Mouse (Mus musculus) kidney, embryonic 14.5 days (tissue): ENCODE measurements around the gene Nek7. TPM values are rescaled to one million over a fixed set of nuclear protein-coding genes. Genes with fewer than 3 reads are reported as not detected.

Experiments used
- ATAC-seq: fragments of 200-750 bp; cut with Nextera tagmentation; 2 replicates; pipeline ENCODE4 v1.8.0; 2017; ENCODE audit warnings: moderate number of reproducible peaks, mild to moderate bottlenecking, moderate TSS enrichment, moderate library complexity; ENCODE audit not compliant: low FRiP score, low TSS enrichment
- H3K27ac ChIP-seq: fragments of 300-500 bp; sonication (generic); 2 replicates; pipeline ENCODE4 v1.5.1; 2014; ENCODE audit warnings: low read depth, mild to moderate bottlenecking, low read length, moderate library complexity, mixed read lengths
- H3K27me3 ChIP-seq: fragments of 300-500 bp; sonication (generic); 2 replicates; pipeline ENCODE4 v1.6.1; 2014; ENCODE audit warnings: mild to moderate bottlenecking, low read length; ENCODE audit not compliant: control insufficient read depth, insufficient read depth
- H3K36me3 ChIP-seq: fragments of 300-500 bp; sonication (generic); 2 replicates; pipeline ENCODE4 v1.6.1; 2014; ENCODE audit warnings: low read length, mixed read lengths; ENCODE audit not compliant: control insufficient read depth, insufficient read depth
- H3K4me1 ChIP-seq: fragments of 300-500 bp; sonication (generic); 2 replicates; pipeline ENCODE4 v1.6.1; 2014; ENCODE audit warnings: low read length, mixed read lengths; ENCODE audit not compliant: control insufficient read depth, insufficient read depth
- H3K4me2 ChIP-seq: fragments of 300-500 bp; sonication (generic); replicated peaks from 2 replicates; pipeline ENCODE4 v1.6.1; 2014; ENCODE audit warnings: low read depth, mild to moderate bottlenecking, low read length
- H3K4me3 ChIP-seq: fragments of 300-500 bp; sonication (generic); 2 replicates; pipeline ENCODE4 v1.5.1; 2014; ENCODE audit warnings: mild to moderate bottlenecking, low read length
- H3K9ac ChIP-seq: fragments of 300-500 bp; sonication (generic); 2 replicates; pipeline ENCODE4 v1.6.1; 2014; ENCODE audit warnings: low read depth, mild to moderate bottlenecking, low read length, moderate library complexity
- H3K9me3 ChIP-seq: fragments of 300-500 bp; sonication (generic); 2 replicates; pipeline ENCODE4 v1.6.1; 2016; ENCODE audit warnings: low read length; ENCODE audit not compliant: control insufficient read depth
- WGBS: fragments of 180-500 bp; shearing (Covaris S2); extraction: QIAGEN DNeasy Blood & Tissue Kit; methylation state at CpG from one replicate; pipeline ENCODE4 v1.1.7; 2014; 5-methylcytosine and 5-hydroxymethylcytosine counted together
- polyA plus RNA-seq: library from polyadenylated mRNA; unstranded; fragments of >200 nt; fragmentation: Nextera tagmentation; extraction: Ambion mirVana; gene quantifications from 2 replicates; pipeline ENCODE4 v1.2.1, GENCODE M21; 2014

Gene Nek7
- polyA plus RNA-seq, 1 experiment from 2014 or later, result 46.4 TPM

DNA sequence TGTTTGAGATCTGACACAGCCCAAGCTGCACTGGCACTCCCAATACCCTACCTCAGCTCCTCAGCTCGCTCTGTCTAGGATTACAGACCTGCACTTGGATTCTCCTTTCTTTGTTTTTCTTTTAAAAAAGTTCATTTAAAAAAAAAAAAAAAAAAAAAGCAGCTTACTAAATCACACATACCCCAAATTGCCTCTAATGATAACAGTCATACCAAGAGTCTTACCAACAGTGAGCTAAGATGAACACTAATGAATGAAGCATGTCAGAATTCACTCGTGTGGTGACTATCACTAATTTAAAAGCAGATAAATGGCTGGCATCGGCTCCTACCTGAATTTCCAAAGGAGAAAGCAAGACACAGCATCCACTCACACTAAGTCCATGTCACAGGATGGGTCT, 4.6 kb downstream of the Nek7 start:
- no peaks in the 10 kb centered on the region for H3K27me3 ChIP-seq
- 81% methylated on average over 3 of the region's 3 CpGs for WGBS
- H3K4me2 ChIP-seq, result no peak overlapping the region
- H3K4me1 ChIP-seq, result 0 out of 2 replicates have a peak, but pooled peaks cover 8% of the 10 kb centered on the region
- H3K9ac ChIP-seq, result no peak overlapping the region
- H3K4me3 ChIP-seq, result no peak overlapping the region
- H3K9me3 ChIP-seq, result no peaks in the 10 kb centered on the region
- no peaks in the 10 kb centered on the region for H3K36me3 ChIP-seq
- ATAC-seq, result no peak
- H3K27ac ChIP-seq, result no peak overlapping the region

DNA sequence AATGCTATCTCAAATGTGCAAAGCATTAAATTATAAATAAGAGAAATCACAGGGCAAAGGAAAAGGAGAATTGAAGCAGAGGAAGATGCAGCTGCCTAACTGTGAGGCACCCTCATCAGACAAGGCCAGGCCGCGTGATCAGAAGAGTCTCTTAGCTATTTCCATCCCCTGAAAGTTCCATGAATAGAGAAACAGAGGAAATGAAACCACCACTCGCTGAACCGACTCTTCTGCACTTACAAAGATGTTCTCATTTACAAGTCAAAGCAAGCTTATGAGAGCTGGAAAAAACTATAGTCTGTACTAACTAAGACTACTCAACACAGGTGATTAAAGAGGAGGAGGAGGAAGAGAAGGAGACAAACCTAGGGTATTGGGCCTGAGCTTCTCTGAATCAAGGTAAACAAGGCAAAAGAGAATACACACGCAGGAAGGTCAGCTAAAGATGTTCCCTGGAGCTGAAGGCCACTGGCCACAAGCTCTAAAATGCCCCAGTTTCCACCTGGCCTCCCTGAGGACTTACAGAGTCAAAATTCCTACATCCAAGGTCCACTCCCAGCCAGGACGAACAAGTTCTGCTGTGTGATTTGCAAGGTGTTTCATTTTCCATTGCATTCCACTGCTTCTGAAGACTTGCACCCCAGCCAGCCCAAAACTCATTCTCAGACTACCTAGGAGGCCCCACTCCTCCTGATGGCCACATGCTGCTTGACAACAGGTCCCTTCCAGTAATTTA, 5.2 kb downstream of the Nek7 start:
- WGBS, result 76% methylated on average over 6 of the region's 6 CpGs
- no peak overlapping the region for H3K4me2 ChIP-seq
- no peaks in the 10 kb centered on the region for H3K9me3 ChIP-seq
- no peak overlapping the region for H3K27ac ChIP-seq
- no peaks in the 10 kb centered on the region for H3K27me3 ChIP-seq
- no peak overlapping the region for H3K4me3 ChIP-seq
- 0 out of 2 replicates have a peak, but pooled peaks cover 8% of the 10 kb centered on the region for H3K4me1 ChIP-seq
- ATAC-seq, result no peak
- no peak overlapping the region for H3K9ac ChIP-seq
- no peaks in the 10 kb centered on the region for H3K36me3 ChIP-seq

DNA sequence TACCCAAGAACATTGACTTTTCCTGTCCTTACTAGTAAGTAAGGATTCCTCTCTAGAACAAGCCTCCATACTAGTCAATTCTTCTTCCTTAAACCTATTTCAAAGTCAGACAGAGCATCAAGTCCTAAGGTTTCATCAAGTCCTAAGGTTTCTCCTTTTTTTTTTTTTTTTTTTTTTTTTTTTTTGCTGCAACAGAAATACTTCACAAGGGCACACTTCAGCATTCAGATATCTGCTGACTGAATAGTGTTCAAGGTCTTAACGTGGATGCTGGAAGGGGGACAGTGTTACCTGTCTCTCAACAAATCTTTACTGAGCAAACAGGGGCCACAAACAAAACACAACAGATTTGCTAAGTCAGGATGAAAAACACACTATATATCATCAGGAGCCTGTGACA, 7.8 kb downstream of the Nek7 start:
- no peaks in the 10 kb centered on the region for H3K9me3 ChIP-seq
- WGBS, result 89% methylated on average over 1 of the region's 1 CpGs

GRCm38 (mm10) chr1:138609176-138609575, 10.8 kb downstream of the Nek7 start:
- no peaks in the 10 kb centered on the region for H3K36me3 ChIP-seq
- no peaks in the 10 kb centered on the region for H3K27me3 ChIP-seq
- no peak overlapping the region for H3K4me3 ChIP-seq
- H3K9me3 ChIP-seq, result no peaks in the 10 kb centered on the region
- no peak for ATAC-seq
- H3K27ac ChIP-seq, result no peak overlapping the region
- no peaks in the 10 kb centered on the region for H3K4me1 ChIP-seq
- H3K4me2 ChIP-seq, result no peak overlapping the region
- WGBS, result 91% methylated on average over 12 of the region's 12 CpGs
- no peak overlapping the region for H3K9ac ChIP-seq

More for the DNA sequence above, 7.8 kb downstream of the Nek7 start:
- Histone ChIP-seq H3K36me3 (no peaks in the 10 kb centered on the region), H3K27me3 (no peaks in the 10 kb centered on the region), H3K4me1 (0 out of 2 replicates have a peak, but pooled peaks cover 6% of the 10 kb centered on the region), H3K9ac (no peak overlapping the region), H3K4me2 (no peak overlapping the region), H3K4me3 (no peak overlapping the region), H3K27ac (no peak overlapping the region)
- no peak for ATAC-seq

GRCm38 (mm10) chr1:138608336-138608735, 11.6 kb downstream of the Nek7 start:
- Histone ChIP-seq H3K27me3 (no peaks in the 10 kb centered on the region), H3K4me2 (no peak overlapping the region), H3K36me3 (no peaks in the 10 kb centered on the region), H3K9ac (no peak overlapping the region), H3K27ac (no peak overlapping the region), H3K4me1 (no peaks in the 10 kb centered on the region), H3K4me3 (no peak overlapping the region), H3K9me3 (no peaks in the 10 kb centered on the region)
- 93% methylated on average over 7 of the region's 7 CpGs for WGBS
- no peak for ATAC-seq

- H3K4me3 ChIP-seq, result no peak overlapping the region
- H3K4me1 ChIP-seq, result no peaks in the 10 kb centered on the region
- no peak overlapping the region for H3K27ac ChIP-seq
- WGBS, result 87% methylated on average over 7 of the region's 7 CpGs
- H3K9ac ChIP-seq, result no peak overlapping the region
- no peaks in the 10 kb centered on the region for H3K9me3 ChIP-seq
- ATAC-seq, result no peak
- no peaks in the 10 kb centered on the region for H3K27me3 ChIP-seq
- no peaks in the 10 kb centered on the region for H3K36me3 ChIP-seq
- H3K4me2 ChIP-seq, result no peak overlapping the region
Observed at GRCm38 (mm10) chr1:138607862-138608261, 12.1 kb downstream of the Nek7 start.

GRCm38 (mm10) chr1:138606771-138607170, 13.2 kb downstream of the Nek7 start:
- WGBS, result 61% methylated on average over 8 of the region's 8 CpGs
- H3K9me3 ChIP-seq, result no peaks in the 10 kb centered on the region

GRCm38 (mm10) chr1:138604736-138605135, 15.2 kb downstream of the Nek7 start:
- Histone ChIP-seq H3K9ac (no peak overlapping the region), H3K27ac (no peak overlapping the region), H3K4me1 (no peaks in the 10 kb centered on the region), H3K9me3 (no peaks in the 10 kb centered on the region), H3K27me3 (no peaks in the 10 kb centered on the region), H3K36me3 (no peaks in the 10 kb centered on the region), H3K4me2 (no peak overlapping the region), H3K4me3 (no peak overlapping the region)
- ATAC-seq, result no peak; the same call in 1 of the 2 replicates
- 73% methylated on average over 2 of the region's 2 CpGs for whole genome bisulfite sequencing

More at GRCm38 (mm10) chr1:138606771-138607170, 13.2 kb downstream of the Nek7 start:
- no peak overlapping the region for H3K27ac ChIP-seq
- no peaks in the 10 kb centered on the region for H3K36me3 ChIP-seq
- H3K4me2 ChIP-seq, result no peak overlapping the region
- no peak overlapping the region for H3K4me3 ChIP-seq
- H3K27me3 ChIP-seq, result no peaks in the 10 kb centered on the region
- no peaks in the 10 kb centered on the region for H3K4me1 ChIP-seq
- ATAC-seq, result no peak
- no peak overlapping the region for H3K9ac ChIP-seq

DNA sequence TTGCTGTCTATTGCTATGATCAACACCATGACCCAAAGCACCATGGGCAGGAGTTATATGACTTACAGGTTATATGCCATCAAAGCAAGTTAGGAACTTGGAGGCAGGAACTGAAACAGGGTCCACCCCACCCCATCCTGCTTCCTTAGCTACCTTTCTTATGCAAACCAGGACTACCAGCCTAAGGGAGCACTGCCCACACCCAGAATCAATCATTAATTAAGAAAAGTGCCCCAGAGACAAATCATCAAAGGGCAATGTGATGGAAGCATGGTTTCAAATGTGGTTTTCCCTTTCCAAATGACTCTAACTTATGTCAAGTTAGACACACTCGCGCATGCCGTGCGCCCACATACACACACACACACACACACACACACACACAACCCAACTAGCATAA, 16.0 kb downstream of the Nek7 start:
- Histone ChIP-seq H3K27ac (no peak overlapping the region), H3K4me3 (no peak overlapping the region), H3K9ac (no peak overlapping the region), H3K4me1 (peaks cover 5% of the 10 kb centered on the region; the same call in 1 of the 2 replicates), H3K9me3 (no peaks in the 10 kb centered on the region), H3K36me3 (no peaks in the 10 kb centered on the region), H3K27me3 (no peaks in the 10 kb centered on the region), H3K4me2 (no peak overlapping the region)
- ATAC-seq, result no peak
- 80% methylated on average over 4 of the region's 4 CpGs for WGBS
